Mouse (Mus musculus) heart, embryonic 13.5 days (tissue): ENCODE results near the gene Hyal2. TPM values are rescaled to one million over a fixed set of nuclear protein-coding genes. Genes with fewer than 3 reads are reported as not detected.

Experiments used
- ATAC-seq: fragments of 200-750 bp; cut with Nextera tagmentation; 2 replicates; pipeline ENCODE4 v1.8.0; 2017; ENCODE audit warnings: moderate TSS enrichment; ENCODE audit not compliant: insufficient number of reproducible peaks, low FRiP score, low TSS enrichment; ENCODE audit errors: extremely low read depth
- H3K27ac ChIP-seq: fragments of 300-500 bp; sonication (generic); replicated peaks from 2 replicates; pipeline ENCODE4 v1.5.1; 2015; ENCODE audit warnings: moderate library complexity, mild to moderate bottlenecking, inconsistent platforms
- H3K27me3 ChIP-seq: fragments of 300-500 bp; sonication (generic); replicated peaks from 2 replicates; pipeline ENCODE4 v1.6.1; 2015; ENCODE audit warnings: mild to moderate bottlenecking, inconsistent platforms
- H3K36me3 ChIP-seq: fragments of 300-500 bp; sonication (generic); 2 replicates; pipeline ENCODE4 v1.6.1; 2015; ENCODE audit warnings: mild to moderate bottlenecking, inconsistent platforms
- H3K4me1 ChIP-seq: fragments of 300-500 bp; sonication (generic); 2 replicates; pipeline ENCODE4 v1.6.1; 2015; ENCODE audit warnings: inconsistent platforms
- H3K4me2 ChIP-seq: fragments of 300-500 bp; sonication (generic); 2 replicates; pipeline ENCODE4 v1.6.1; 2015; ENCODE audit warnings: inconsistent platforms, mild to moderate bottlenecking, moderate library complexity
- H3K4me3 ChIP-seq: fragments of 300-500 bp; sonication (generic); 2 replicates; pipeline ENCODE4 v1.5.1; 2015; ENCODE audit warnings: moderate library complexity, mild to moderate bottlenecking, inconsistent platforms
- H3K9ac ChIP-seq: fragments of 300-500 bp; sonication (generic); 2 replicates; pipeline ENCODE4 v1.6.1; 2015; ENCODE audit warnings: inconsistent platforms, mild to moderate bottlenecking, moderate library complexity
- H3K9me3 ChIP-seq: fragments of 300-500 bp; sonication (generic); 2 replicates; pipeline ENCODE4 v1.6.1; 2016; ENCODE audit warnings: inconsistent platforms
- WGBS: fragments of 180-500 bp; shearing (Covaris S2); methylation state at CpG from one replicate; pipeline ENCODE4 v1.1.7; 2015; ENCODE audit warnings: mixed read lengths; 5-methylcytosine and 5-hydroxymethylcytosine counted together
- polyA plus RNA-seq: library from polyadenylated mRNA; unstranded; fragments of >200 nt; fragmentation: Nextera tagmentation; extraction: Ambion mirVana; gene quantifications from 2 replicates; pipeline ENCODE4 v1.2.1, GENCODE M21; 2015

Hyal2 gene
- polyA plus RNA-seq, 1 experiment from 2014 or later: 94.0 TPM

- Histone ChIP-seq H3K36me3 (no peaks in the 10 kb centered on the region), H3K9ac (peak overlapping the region; percentile 76), H3K9me3 (no peaks in the 10 kb centered on the region), H3K4me1 (peaks cover 87% of the 10 kb centered on the region), H3K27ac (peak overlapping the region; percentile 71), H3K4me2 (peak overlapping the region; percentile 64), H3K4me3 (peak overlapping the region; percentile 45), H3K27me3 (peaks cover 17% of the 10 kb centered on the region; the same call in 1 of the 2 replicates)
- WGBS: 19% methylated on average over 9 of the region's 9 CpGs
- ATAC-seq: no peak
These were observed 38.8 kb downstream of the Hyal2 start for GRCm38 (mm10) chr9:107606591-107606990.

GRCm38 (mm10) chr9:107607036-107607435 is 39.3 kb downstream of the Hyal2 start:
- H3K27ac ChIP-seq: peak overlapping the region; percentile 71
- H3K27me3 ChIP-seq: peaks cover 15% of the 10 kb centered on the region; the same call in 1 of the 2 replicates
- H3K4me1 ChIP-seq: peaks cover 89% of the 10 kb centered on the region
- 72% methylated on average over 2 of the region's 2 CpGs for WGBS
- peak overlapping the region; percentile 45 for H3K4me3 ChIP-seq
- H3K36me3 ChIP-seq: no peaks in the 10 kb centered on the region
- peak overlapping the region; percentile 64 for H3K4me2 ChIP-seq
- H3K9me3 ChIP-seq: no peaks in the 10 kb centered on the region
- ATAC-seq: no peak
- peak overlapping the region; percentile 76 for H3K9ac ChIP-seq

- Histone ChIP-seq H3K27ac (peak overlapping the region; percentile 71), H3K4me3 (peak overlapping the region; percentile 45), H3K27me3 (peaks cover 15% of the 10 kb centered on the region; the same call in 1 of the 2 replicates), H3K36me3 (no peaks in the 10 kb centered on the region), H3K4me2 (peak overlapping the region; percentile 64), H3K9ac (peak overlapping the region; percentile 76), H3K4me1 (peaks cover 85% of the 10 kb centered on the region), H3K9me3 (no peaks in the 10 kb centered on the region)
- no peak for ATAC-seq
- 30% methylated on average over 9 of the region's 9 CpGs for WGBS
These were observed 40.0 kb downstream of the Hyal2 start for GRCm38 (mm10) chr9:107607653-107608245.

DNA sequence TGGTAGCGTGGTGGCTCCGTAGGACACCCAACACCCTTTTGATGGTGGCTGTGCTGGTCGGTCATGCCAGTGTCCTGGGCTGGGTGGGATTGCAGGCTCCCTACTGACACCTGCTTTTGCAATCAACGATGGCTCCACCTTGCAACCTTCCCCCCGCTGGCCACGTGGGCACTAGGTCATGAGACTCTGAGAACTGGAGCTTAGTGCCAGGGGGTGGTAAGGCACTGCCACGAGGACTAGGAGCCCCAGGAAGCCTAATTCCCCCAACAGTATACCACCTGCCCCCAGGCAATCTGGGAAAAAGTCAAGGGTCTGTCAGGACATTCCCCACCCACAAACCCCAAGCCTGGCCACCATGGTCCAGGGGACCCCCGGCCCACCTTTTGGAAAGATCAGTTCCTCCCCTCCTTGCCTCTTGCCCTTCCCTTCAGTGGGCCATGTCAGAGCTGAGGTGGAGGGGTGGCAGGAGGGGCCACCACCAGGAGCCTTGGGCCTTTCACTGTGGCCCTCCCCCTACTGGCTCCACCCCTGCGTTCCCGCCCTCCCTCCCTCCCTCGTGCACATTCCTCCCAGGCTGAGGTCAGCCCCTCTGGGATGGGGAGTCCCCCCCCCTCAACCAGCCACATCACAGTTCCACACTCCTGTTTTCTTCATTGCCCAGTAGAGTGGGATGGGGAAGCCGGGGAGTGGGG is 41.1 kb downstream of the Hyal2 start, which contains the start of gene Sema3b:
Sema3b (minus strand) TSS at position 489 of the 692 bp plus-strand sequence.
- peak within 1 kb of the TSS; percentile 8; the same call in 1 of the 2 replicates for H3K4me3 ChIP-seq
- H3K27me3 ChIP-seq: peaks cover 15% of the 10 kb centered on the region; the same call in 1 of the 2 replicates
- WGBS: 52% methylated on average over 11 of the region's 12 CpGs
- H3K27ac ChIP-seq: peak within 1 kb of the TSS; percentile 71
- H3K9me3 ChIP-seq: no peaks in the 10 kb centered on the region
- H3K4me2 ChIP-seq: peak within 1 kb of the TSS; percentile 64
- H3K4me1 ChIP-seq: peaks cover 93% of the 10 kb centered on the region
- peak within 1 kb of the TSS; percentile 76 for H3K9ac ChIP-seq
- no peak for ATAC-seq
- H3K36me3 ChIP-seq: peaks cover 5% of the 10 kb centered on the region

- peak overlapping the region; percentile 67; the same call in 1 of the 2 replicates for H3K9ac ChIP-seq
- H3K4me1 ChIP-seq: peaks cover 92% of the 10 kb centered on the region
- no peak for ATAC-seq
- H3K4me3 ChIP-seq: no peak overlapping the region
- H3K27ac ChIP-seq: peak overlapping the region; percentile 71
- H3K4me2 ChIP-seq: peak overlapping the region; percentile 64; the same call in 1 of the 2 replicates
- peaks cover 10% of the 10 kb centered on the region for H3K36me3 ChIP-seq
- WGBS: 69% methylated on average over 4 of the region's 4 CpGs
- no peaks in the 10 kb centered on the region for H3K9me3 ChIP-seq
- H3K27me3 ChIP-seq: peaks cover 15% of the 10 kb centered on the region; the same call in 1 of the 2 replicates
These were observed 41.7 kb downstream of the Hyal2 start for GRCm38 (mm10) chr9:107609433-107609830.

DNA sequence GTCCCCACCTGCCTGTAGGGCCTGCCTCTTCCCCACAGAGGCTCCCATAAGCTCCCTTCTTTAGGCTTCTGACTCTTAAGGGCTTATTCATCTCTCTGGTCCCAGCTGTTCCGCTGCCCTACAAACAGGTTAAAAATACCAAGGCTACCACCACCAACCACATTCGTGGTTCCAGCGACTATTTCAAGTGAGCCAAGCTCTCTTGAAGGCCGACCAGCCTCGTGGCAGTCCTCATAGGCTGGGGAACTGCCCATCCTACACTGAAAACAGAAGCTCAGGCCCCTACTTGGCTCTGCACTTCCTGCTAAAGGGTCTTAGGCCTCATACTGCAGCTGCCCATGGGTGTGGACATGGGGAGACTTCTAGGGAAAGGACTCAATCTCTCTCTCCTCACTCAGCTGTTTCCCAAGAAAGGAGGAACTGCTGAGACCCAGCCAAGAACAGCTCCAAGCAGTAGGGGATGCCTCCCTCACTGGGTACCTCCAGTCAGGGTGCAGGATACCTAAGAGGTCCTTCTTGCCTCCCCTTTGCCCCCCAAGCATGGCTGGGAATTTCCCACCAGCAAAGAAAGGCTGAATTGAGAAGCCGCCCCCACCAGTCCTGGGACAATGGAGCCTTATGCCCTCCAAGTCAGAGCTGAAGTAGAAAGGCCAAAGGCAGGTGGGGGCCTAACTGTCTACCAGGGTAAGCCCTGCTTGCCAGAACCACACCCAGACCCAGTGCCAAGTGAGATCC is 43.9 kb downstream of the Hyal2 start:
- peaks cover 82% of the 10 kb centered on the region for H3K4me1 ChIP-seq
- H3K4me3 ChIP-seq: peak overlapping the region; percentile 49; the same call in 1 of the 2 replicates
- no peak for ATAC-seq

DNA sequence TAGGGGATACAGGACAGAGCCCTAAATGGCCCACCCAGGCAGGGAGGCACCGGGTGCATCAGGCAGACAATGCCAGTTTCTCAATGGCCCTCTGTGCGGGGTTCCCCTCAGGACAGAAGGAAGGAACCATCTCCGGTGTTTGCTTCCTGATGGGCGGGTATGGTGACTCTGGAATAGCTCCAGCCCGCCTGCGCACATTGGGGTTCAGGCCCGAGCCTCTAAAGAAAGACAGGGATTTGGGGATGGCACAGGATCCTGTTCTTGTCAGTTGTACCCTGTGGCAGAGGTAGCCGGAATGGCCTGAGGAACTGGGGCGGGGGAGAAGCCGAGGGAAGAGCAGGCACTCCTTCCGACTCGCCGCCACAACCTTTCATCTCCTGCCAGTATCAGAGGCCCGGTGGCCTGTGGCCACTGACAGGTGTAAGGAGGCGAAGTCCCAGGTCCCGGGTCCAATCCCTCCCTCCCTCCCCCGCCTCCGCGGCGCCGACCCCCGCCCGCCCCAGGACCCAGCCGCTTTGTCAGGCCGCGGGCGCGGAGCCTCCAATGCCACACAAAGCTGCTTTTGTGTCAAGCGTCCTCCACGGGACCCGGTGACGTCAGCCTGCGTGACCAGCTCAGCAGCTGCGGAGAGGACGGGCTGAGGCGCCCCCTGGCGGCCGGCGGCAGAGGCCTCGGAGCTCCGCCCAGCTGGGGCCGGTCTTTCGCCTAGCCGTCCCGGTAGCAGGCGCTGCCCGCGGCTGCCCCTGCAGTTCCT is 44.6 kb downstream of the Hyal2 start:
- ATAC-seq: peak; percentile 85
- Histone ChIP-seq H3K9me3 (no peaks in the 10 kb centered on the region), H3K4me1 (peaks cover 75% of the 10 kb centered on the region), H3K36me3 (peaks cover 39% of the 10 kb centered on the region), H3K4me3 (peak overlapping the region; percentile 49), H3K9ac (peak overlapping the region; percentile 85), H3K27ac (peak overlapping the region; percentile 92), H3K4me2 (peak overlapping the region; percentile 75), H3K27me3 (no peaks in the 10 kb centered on the region)
- WGBS: 7% methylated on average over 43 of the region's 48 CpGs

More for the DNA sequence above, 43.9 kb downstream of the Hyal2 start:
- peak overlapping the region; percentile 75 for H3K4me2 ChIP-seq
- peak overlapping the region; percentile 85 for H3K9ac ChIP-seq
- peaks cover 32% of the 10 kb centered on the region for H3K36me3 ChIP-seq
- no peaks in the 10 kb centered on the region for H3K27me3 ChIP-seq
- peak overlapping the region; percentile 92 for H3K27ac ChIP-seq
- WGBS: 60% methylated on average over 6 of the region's 6 CpGs
- no peaks in the 10 kb centered on the region for H3K9me3 ChIP-seq

- H3K4me1 ChIP-seq: peaks cover 75% of the 10 kb centered on the region
- no peaks in the 10 kb centered on the region for H3K9me3 ChIP-seq
- peak overlapping the region; percentile 48 for H3K9ac ChIP-seq
- no peaks in the 10 kb centered on the region for H3K27me3 ChIP-seq
- WGBS: 12% methylated on average over 12 of the region's 12 CpGs
- no peak for ATAC-seq
- H3K4me2 ChIP-seq: peak overlapping the region; percentile 75
- peak overlapping the region; percentile 92 for H3K27ac ChIP-seq
- H3K36me3 ChIP-seq: peaks cover 46% of the 10 kb centered on the region
- H3K4me3 ChIP-seq: peak overlapping the region; percentile 49
These were observed 45.3 kb downstream of the Hyal2 start for GRCm38 (mm10) chr9:107612945-107613569.

- 0 out of 2 replicates have a peak overlapping the region, but pooled peaks have one; percentile 26 for H3K27ac ChIP-seq
- ATAC-seq: no peak
- H3K9me3 ChIP-seq: no peaks in the 10 kb centered on the region
- no peak overlapping the region for H3K4me3 ChIP-seq
- H3K4me2 ChIP-seq: no peak overlapping the region
- peaks cover 65% of the 10 kb centered on the region for H3K36me3 ChIP-seq
- H3K27me3 ChIP-seq: no peaks in the 10 kb centered on the region
- peaks cover 75% of the 10 kb centered on the region for H3K4me1 ChIP-seq
- 69% methylated on average over 4 of the region's 4 CpGs for WGBS
- peak overlapping the region; percentile 48 for H3K9ac ChIP-seq
These were observed 47.3 kb downstream of the Hyal2 start for GRCm38 (mm10) chr9:107615035-107615434.

DNA sequence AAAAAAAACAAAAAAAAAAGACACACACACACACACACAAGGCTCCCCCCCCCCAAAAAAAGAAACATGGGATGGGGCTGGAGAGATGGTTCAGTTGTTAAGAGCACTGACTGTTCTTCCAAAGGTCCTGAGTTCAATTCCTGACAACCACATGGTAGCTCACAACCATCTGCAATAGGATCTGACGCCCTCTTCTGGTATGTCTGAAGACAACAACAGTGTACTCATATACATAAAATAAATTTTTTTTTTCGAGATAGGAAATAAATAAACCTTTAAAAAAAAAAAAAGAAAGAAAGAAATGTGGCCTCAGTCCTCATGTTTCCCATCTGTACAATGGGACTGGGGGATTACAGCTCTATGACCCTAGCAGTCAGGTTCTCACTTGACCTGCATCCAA is 49.7 kb downstream of the Hyal2 start:
- no peaks in the 10 kb centered on the region for H3K27me3 ChIP-seq
- no peak for ATAC-seq
- H3K36me3 ChIP-seq: peaks cover 81% of the 10 kb centered on the region
- H3K27ac ChIP-seq: peak overlapping the region; percentile 95
- H3K4me2 ChIP-seq: no peak overlapping the region
- peaks cover 75% of the 10 kb centered on the region for H3K4me1 ChIP-seq
- H3K9me3 ChIP-seq: no peaks in the 10 kb centered on the region
- 59% methylated on average over 2 of the region's 2 CpGs for WGBS
- H3K9ac ChIP-seq: peak overlapping the region; percentile 61
- H3K4me3 ChIP-seq: no peak overlapping the region
